Mouse (Mus musculus) heart, postnatal 0 days (tissue): ENCODE results near the gene Mmp21.

Experiments used
- CTCF ChIP-seq: IDR thresholded peaks from 2 replicates; pipeline ENCODE4 v1.5.1; 2016; ENCODE audit warnings: antibody characterized with exemption, control low read depth, low read depth
- EP300 ChIP-seq: IDR thresholded peaks from 2 replicates; pipeline ENCODE4 v1.6.1; 2016; ENCODE audit warnings: antibody characterized with exemption, low read depth

DNA sequence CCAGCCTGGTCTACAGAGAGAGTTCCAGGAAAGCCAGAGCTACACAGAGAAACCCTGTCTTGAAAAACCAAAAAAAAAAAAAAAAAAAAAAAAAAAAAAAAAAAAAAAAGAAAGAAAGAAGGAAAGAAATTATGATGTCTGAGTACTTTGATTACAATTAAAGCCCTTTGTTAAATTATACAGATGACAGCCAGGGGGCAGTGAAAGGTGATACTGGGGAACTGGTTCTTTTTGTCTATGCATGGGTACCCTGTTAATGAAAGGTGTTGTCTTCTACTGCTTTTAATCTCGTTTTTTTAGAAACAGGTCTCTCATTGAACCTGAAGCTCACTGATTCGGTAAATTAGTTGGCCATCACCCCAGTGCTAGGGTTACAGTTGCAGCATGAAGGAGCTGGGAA lies 27.4 kb upstream of the Mmp21 start:
- TF ChIP-seq CTCF (peak; percentile 17; the same call in 1 of the 2 replicates), EP300 (no peak)
